Mouse (Mus musculus) stomach, postnatal 0 days (tissue): ENCODE data around the gene Nkrf. TPM values are rescaled to one million over a fixed set of nuclear protein-coding genes. Genes with fewer than 3 reads are reported as not detected.

Experiments used
- ATAC-seq: fragments of 200-750 bp; cut with Nextera tagmentation; 2 replicates; pipeline ENCODE4 v1.8.0; 2017; ENCODE audit not compliant: low FRiP score, low TSS enrichment
- DNase-seq: peaks from one replicate; pipeline ENCODE4 v3.0.0-alpha.2; 2016; ENCODE audit warnings: low spot score
- H3K27ac ChIP-seq: fragments of 300-500 bp; sonication (generic); replicated peaks from 2 replicates; pipeline ENCODE4 v1.5.1; 2014; ENCODE audit warnings: mild to moderate bottlenecking, control low read depth
- H3K27me3 ChIP-seq: fragments of 300-500 bp; sonication (generic); 2 replicates; pipeline ENCODE4 v1.6.1; 2014; ENCODE audit warnings: low read length; ENCODE audit not compliant: control insufficient read depth, insufficient read depth
- H3K36me3 ChIP-seq: fragments of 300-500 bp; sonication (generic); 2 replicates; pipeline ENCODE4 v1.6.1; 2014; ENCODE audit warnings: low read length, mixed read lengths; ENCODE audit not compliant: control insufficient read depth, insufficient read depth
- H3K4me1 ChIP-seq: fragments of 300-500 bp; sonication (generic); replicated peaks from 2 replicates; pipeline ENCODE4 v1.6.1; 2014; ENCODE audit warnings: antibody characterized with exemption; ENCODE audit not compliant: control insufficient read depth, insufficient read depth
- H3K4me2 ChIP-seq: fragments of 300-500 bp; sonication (generic); replicated peaks from 2 replicates; pipeline ENCODE4 v1.6.1; 2014; ENCODE audit warnings: low read depth, mild to moderate bottlenecking, control low read depth, moderate library complexity
- H3K4me3 ChIP-seq: fragments of 300-500 bp; sonication (generic); 2 replicates; pipeline ENCODE4 v1.5.1; 2014; ENCODE audit warnings: low read depth, low read length, control low read depth
- H3K9ac ChIP-seq: fragments of 300-500 bp; sonication (generic); 2 replicates; pipeline ENCODE4 v1.6.1; 2014; ENCODE audit warnings: mild to moderate bottlenecking, low read length, control low read depth, mixed read lengths
- H3K9me3 ChIP-seq: fragments of 300-500 bp; sonication (generic); 2 replicates; pipeline ENCODE4 v1.6.1; 2016; ENCODE audit warnings: low read length; ENCODE audit not compliant: control insufficient read depth
- CTCF ChIP-seq: IDR thresholded peaks from 2 replicates; pipeline ENCODE4 v1.5.1; 2016; ENCODE audit warnings: antibody characterized with exemption, low read depth, mild to moderate bottlenecking, moderate library complexity
- EP300 ChIP-seq: optimal IDR thresholded peaks from 2 replicates; pipeline ENCODE3; 2016; ENCODE audit warnings: antibody characterized with exemption
- WGBS: fragments of 180-500 bp; shearing (Covaris S2); extraction: QIAGEN DNeasy Blood & Tissue Kit; methylation state at CpG from one replicate; pipeline ENCODE4 v1.1.7; 2014; 5-methylcytosine and 5-hydroxymethylcytosine counted together
- polyA plus RNA-seq: library from polyadenylated mRNA; unstranded; fragments of >200 nt; fragmentation: Nextera tagmentation; extraction: Ambion mirVana; gene quantifications from 2 replicates; pipeline ENCODE4 v1.2.1, GENCODE M21; 2015

Gene Nkrf
- polyA plus RNA-seq = 0.79 and 0.94 TPM in 2 replicates

DNA sequence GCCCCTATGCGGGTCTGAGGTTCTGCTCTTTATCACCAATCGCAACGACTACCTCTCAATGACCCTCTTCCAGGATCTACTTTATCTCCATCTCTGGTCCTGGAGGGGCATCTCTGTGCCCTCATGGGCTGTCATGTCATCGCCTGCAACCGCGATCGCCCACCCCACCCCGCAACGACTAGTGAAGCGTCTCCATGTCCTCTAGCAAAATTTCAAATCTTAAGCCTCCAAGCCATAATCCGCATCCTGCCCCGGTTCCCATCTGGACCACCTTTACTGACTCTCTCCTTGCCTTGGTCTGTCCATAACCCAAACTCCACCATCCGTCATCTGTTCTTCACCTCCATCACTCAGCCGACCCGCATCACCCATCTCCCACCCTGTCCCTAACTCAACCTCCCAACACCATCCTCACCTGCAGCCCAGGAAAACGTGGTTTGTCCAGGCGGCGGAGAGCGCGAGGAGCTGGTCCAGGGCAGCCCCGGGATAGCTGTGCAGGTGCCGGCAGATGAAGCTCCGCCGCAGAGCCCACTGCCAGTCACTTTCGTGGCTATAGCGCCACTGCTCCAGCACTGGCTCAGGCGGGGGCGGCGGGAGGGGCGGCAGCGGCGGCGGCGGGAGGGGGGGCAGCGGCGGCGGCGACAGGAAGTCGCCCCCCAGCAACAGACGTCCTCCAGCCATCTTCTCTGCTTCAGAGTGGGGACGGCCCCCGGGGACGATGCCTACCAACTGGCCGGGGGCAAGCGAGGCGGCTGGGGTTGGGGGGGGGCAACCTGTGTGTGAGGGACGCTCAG, at the start of gene Nkrf:
Gene Nkrf, minus strand, starts transcription at position 579 of the 794 bp plus-strand sequence.
- Histone ChIP-seq H3K4me3 (peak within 1 kb of the TSS; percentile 52), H3K4me2 (peak within 1 kb of the TSS; percentile 72), H3K27ac (peak within 1 kb of the TSS; percentile 49), H3K9ac (peak within 1 kb of the TSS; percentile 66), H3K27me3 (no peaks in the 10 kb centered on the region), H3K4me1 (no peaks in the 10 kb centered on the region), H3K9me3 (no peaks in the 10 kb centered on the region), H3K36me3 (no peaks in the 10 kb centered on the region)
- ATAC-seq = peak; percentile 64
- WGBS = 19% methylated on average over 33 of the region's 47 CpGs
- peak; percentile 38 for DNase-seq
- TF ChIP-seq CTCF (no peak), EP300 (no peak)

DNA sequence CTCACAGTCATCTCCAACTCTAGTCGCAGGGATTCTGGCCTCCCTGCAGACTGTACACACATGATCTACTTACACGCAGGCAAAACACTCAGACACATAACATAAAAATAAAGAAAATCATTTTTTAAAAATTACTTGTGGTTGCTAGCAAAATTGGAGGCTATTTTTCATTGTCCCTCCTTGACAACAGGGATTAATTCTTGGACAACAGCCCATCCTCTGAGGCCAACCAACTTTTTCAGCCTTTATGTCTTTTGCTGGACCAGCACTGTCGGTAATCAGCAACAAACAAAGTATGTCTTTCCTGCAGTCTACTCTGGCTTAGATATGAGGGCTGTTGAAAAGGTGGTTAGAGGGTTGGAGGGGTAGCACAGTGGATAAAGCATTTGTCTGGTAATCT, 38.4 kb upstream of the Nkrf start:
- WGBS = 62% methylated on average over 3 of the region's 3 CpGs
- no peak for DNase-seq
- Histone ChIP-seq H3K4me2 (no peak overlapping the region), H3K4me3 (no peak overlapping the region), H3K9ac (no peak overlapping the region), H3K27ac (no peak overlapping the region), H3K27me3 (no peaks in the 10 kb centered on the region), H3K9me3 (no peaks in the 10 kb centered on the region), H3K4me1 (no peaks in the 10 kb centered on the region), H3K36me3 (no peaks in the 10 kb centered on the region)
- TF ChIP-seq EP300 (no peak), CTCF (no peak)
- ATAC-seq = no peak

GRCm38 (mm10) chrX:36939806-36940413, 37.2 kb upstream of the Nkrf start:
- peak; percentile 76; the same call in 1 of the 2 replicates for ATAC-seq
- H3K4me2 ChIP-seq = no peak overlapping the region
- H3K9ac ChIP-seq = no peak overlapping the region
- H3K36me3 ChIP-seq = no peaks in the 10 kb centered on the region
- peak; percentile 15 for DNase-seq
- WGBS = 60% methylated on average over 4 of the region's 4 CpGs
- H3K4me1 ChIP-seq = no peaks in the 10 kb centered on the region
- H3K27ac ChIP-seq = no peak overlapping the region
- TF ChIP-seq CTCF (no peak), EP300 (no peak)
- no peaks in the 10 kb centered on the region for H3K27me3 ChIP-seq
- no peak overlapping the region for H3K4me3 ChIP-seq
- H3K9me3 ChIP-seq = no peaks in the 10 kb centered on the region

DNA sequence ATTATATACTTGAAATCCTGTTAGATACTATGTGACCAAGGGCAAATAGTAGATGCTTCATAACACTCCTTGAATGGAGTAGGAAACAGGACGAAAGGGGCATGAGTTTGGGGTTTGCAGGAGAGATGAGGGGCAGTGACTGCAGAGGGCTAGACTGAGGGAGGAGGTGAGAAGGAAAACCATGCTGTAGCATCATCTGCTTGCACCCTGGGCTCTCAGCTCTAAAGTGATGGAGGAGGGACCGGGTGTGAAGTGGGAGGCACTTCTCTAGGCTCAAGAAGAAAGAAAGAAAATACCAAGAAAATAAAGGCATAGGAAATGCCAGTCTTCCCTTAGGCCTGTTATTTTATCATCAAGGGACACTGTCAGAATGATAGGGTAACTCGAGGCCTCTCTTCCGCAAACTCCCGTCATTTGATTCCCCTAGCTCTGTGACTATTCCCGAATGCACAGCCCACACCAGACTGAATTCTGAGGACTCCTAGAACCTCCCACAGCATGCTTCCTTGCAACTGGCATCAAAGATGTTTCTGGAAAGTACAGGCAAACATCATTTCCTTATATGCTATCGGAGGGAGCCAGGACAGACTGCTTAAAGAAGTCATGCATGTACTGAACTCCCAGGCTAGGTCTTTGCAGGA, 32.7 kb upstream of the Nkrf start:
- Histone ChIP-seq H3K9ac (no peak overlapping the region), H3K27ac (no peak overlapping the region), H3K4me1 (no peaks in the 10 kb centered on the region), H3K9me3 (no peaks in the 10 kb centered on the region), H3K4me2 (no peak overlapping the region), H3K36me3 (no peaks in the 10 kb centered on the region), H3K4me3 (no peak overlapping the region), H3K27me3 (no peaks in the 10 kb centered on the region)
- no peak for DNase-seq
- WGBS = 69% methylated on average over 7 of the region's 7 CpGs
- ATAC-seq = no peak
- TF ChIP-seq EP300 (no peak), CTCF (no peak)

DNA sequence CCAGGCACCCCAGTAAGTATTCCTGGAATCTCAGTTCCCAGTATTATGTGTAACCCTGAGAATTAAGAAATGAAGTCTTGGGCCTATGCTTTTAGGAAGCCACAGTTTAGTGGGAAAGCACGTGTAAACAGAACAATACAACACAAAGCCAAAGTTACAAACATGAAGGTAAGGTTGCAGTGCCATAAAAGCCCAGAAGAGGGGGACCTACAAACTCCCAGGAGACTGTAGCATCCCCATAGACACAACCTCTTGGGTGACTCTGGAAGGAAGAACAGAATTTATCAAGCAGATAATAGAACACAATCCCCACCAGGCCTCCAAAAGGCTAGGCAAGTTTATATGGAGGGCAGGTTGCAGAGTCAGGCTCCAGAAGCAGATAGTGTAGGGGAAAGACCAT, 27.9 kb upstream of the Nkrf start:
- 52% methylated on average over 1 of the region's 1 CpGs for WGBS
- no peak for DNase-seq

More for the DNA sequence above, 27.9 kb upstream of the Nkrf start:
- Histone ChIP-seq H3K4me1 (no peaks in the 10 kb centered on the region), H3K4me3 (no peak overlapping the region), H3K4me2 (no peak overlapping the region), H3K9me3 (no peaks in the 10 kb centered on the region), H3K27ac (no peak overlapping the region), H3K27me3 (no peaks in the 10 kb centered on the region), H3K36me3 (no peaks in the 10 kb centered on the region), H3K9ac (no peak overlapping the region)
- no peak for ATAC-seq
- peak; percentile 66 for TF ChIP-seq CTCF
- TF ChIP-seq EP300 = no peak
